Mouse (Mus musculus): ENCODE measurements around the gene Adgrg3. TPM values are rescaled to one million over a fixed set of nuclear protein-coding genes. Genes with fewer than 3 reads are reported as not detected.
"Not testable (repeated sequence)": the region's sequence is repeated elsewhere in the genome, so short reads cannot be mapped to it uniquely, and the experiment has no call there.

Adgrg3 gene
- total RNA-seq, 2 experiments from 2014 or later: 0.26 to 0.80 TPM

- no peak for DNase-seq (ENCODE audit: low spot score)
Observed at GRCm38 (mm10) chr8:95023201-95023600, 5.7 kb downstream of the Adgrg3 start.

- DNase-seq (ENCODE audit: low spot score): no peak
Observed at GRCm38 (mm10) chr8:95024387-95024786, 6.9 kb downstream of the Adgrg3 start.

GRCm38 (mm10) chr8:95025421-95025820 lies 7.9 kb downstream of the Adgrg3 start:
- DNase-seq (ENCODE audit: low spot score): no peak

GRCm38 (mm10) chr8:95028391-95028790 lies 10.9 kb downstream of the Adgrg3 start:
- not testable (repeated sequence) for DNase-seq (ENCODE audit: low spot score)

- peak; percentile 19 for DNase-seq (ENCODE audit: low spot score)
Observed at GRCm38 (mm10) chr8:95037106-95037925, 19.8 kb downstream of the Adgrg3 start.

GRCm38 (mm10) chr8:95041883-95042784 lies 24.6 kb downstream of the Adgrg3 start:
- DNase-seq (ENCODE audit: low spot score): no peak

GRCm38 (mm10) chr8:95044811-95045210 lies 27.3 kb downstream of the Adgrg3 start:
- no peak for DNase-seq (ENCODE audit: low spot score)

GRCm38 (mm10) chr8:95046982-95047381 lies 29.5 kb downstream of the Adgrg3 start:
- no peak for DNase-seq (ENCODE audit: low spot score)

- no peak for DNase-seq (ENCODE audit: low spot score)
Observed at GRCm38 (mm10) chr8:95047884-95048680, 30.6 kb downstream of the Adgrg3 start.

GRCm38 (mm10) chr8:95049636-95050035 lies 32.1 kb downstream of the Adgrg3 start:
- no peak for DNase-seq (ENCODE audit: low spot score)

- DNase-seq (ENCODE audit: low spot score): no peak
Observed at GRCm38 (mm10) chr8:95054438-95054837, 36.9 kb downstream of the Adgrg3 start.

- no peak for DNase-seq (ENCODE audit: low spot score)
Observed at GRCm38 (mm10) chr8:95054927-95055510, 37.5 kb downstream of the Adgrg3 start, which contains the start of gene Drc7. Gene Drc7, plus strand, starts transcription at chr8:95055103.

GRCm38 (mm10) chr8:95056414-95056813 lies 38.9 kb downstream of the Adgrg3 start:
- DNase-seq (ENCODE audit: low spot score): no peak

- no peak for DNase-seq (ENCODE audit: low spot score)
Observed at GRCm38 (mm10) chr8:95058661-95059060, 41.2 kb downstream of the Adgrg3 start.

- no peak for DNase-seq (ENCODE audit: low spot score)
Observed at GRCm38 (mm10) chr8:95059812-95060533, 42.5 kb downstream of the Adgrg3 start.

GRCm38 (mm10) chr8:95064531-95064930 lies 47.0 kb downstream of the Adgrg3 start:
- no peak for DNase-seq (ENCODE audit: low spot score)

- DNase-seq (ENCODE audit: low spot score): peak; percentile 45
Observed at GRCm38 (mm10) chr8:95067582-95067981, 50.1 kb downstream of the Adgrg3 start.

GRCm38 (mm10) chr8:95075504-95075903 lies 58.0 kb downstream of the Adgrg3 start:
- no peak for DNase-seq (ENCODE audit: low spot score)

GRCm38 (mm10) chr8:95076151-95076550 lies 58.7 kb downstream of the Adgrg3 start:
- no peak for DNase-seq (ENCODE audit: low spot score)

GRCm38 (mm10) chr8:95078055-95078454 lies 60.6 kb downstream of the Adgrg3 start:
- DNase-seq (ENCODE audit: low spot score): no peak

Data from gastrocnemius, adult 18-20 months (tissue).